Mouse (Mus musculus): Measurements from ENCODE around the gene Nmur1.
A peak's percentile ranks its signal among the peaks of the same experiment; 100 is the strongest.

The Nmur1 gene

DNA sequence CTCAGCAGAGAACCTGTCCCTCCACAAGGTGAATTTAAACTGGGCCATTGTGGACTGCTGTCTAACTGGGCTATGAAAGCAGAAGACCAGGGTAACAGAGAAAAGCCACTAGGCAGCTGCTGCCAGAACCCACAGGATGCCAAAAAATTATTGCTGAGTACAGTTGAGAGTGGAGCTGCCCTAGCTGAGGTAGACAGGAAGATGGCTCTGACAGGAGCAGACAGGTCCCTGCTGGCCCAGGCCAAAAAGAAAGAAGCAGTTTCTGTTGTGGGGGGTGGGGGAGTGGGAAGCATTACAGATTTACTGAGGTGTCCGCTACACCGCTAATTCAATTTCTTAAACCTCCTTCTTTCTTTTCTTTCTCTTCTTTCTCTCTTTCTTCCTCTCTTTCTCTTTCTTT lies 16.6 kb downstream of the Nmur1 start:
- peak; percentile 35 for DNase-seq (ENCODE audit: low read depth)

DNA sequence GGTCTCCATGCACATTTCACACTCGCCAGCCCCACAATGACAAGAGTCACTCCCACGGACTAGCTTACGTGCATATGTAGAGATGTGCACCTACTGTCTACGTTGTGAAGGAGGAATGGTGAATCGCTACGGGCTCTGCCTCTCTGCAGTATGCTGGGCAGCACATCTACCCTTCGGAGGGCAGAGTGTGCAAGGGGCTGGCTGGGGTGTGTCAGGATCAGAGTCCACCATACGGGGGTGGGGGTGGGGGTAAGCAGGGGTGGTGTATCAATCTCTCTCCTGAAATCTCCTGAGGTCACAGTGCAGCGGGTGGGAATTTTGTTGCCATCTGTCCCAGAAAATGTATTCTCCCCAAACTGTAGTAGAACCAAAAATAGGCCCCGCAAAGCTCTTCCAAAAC lies 17.5 kb downstream of the Nmur1 start:
- DNase-seq (ENCODE audit: low read depth): no peak

DNA sequence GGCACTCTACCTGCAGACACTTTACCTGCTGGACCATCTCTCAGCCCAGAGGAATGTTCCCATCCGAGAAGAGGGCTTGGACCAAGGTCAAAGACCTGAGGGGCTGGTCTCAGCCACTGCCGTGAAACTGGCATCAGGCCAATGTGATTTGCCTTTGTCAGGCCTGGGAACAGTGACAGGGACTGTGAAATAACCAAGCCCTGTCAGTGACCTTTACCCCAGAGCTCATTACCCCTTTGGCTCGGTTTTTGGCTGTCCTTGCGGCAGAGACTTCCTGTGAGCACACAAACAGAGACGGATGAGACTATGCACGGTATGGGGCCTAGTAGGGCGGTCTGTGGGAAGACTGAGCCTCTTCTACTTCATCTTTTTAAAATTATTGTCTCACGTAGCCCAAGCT lies 19.1 kb downstream of the Nmur1 start:
- peak; percentile 91 for DNase-seq (ENCODE audit: low read depth)

DNA sequence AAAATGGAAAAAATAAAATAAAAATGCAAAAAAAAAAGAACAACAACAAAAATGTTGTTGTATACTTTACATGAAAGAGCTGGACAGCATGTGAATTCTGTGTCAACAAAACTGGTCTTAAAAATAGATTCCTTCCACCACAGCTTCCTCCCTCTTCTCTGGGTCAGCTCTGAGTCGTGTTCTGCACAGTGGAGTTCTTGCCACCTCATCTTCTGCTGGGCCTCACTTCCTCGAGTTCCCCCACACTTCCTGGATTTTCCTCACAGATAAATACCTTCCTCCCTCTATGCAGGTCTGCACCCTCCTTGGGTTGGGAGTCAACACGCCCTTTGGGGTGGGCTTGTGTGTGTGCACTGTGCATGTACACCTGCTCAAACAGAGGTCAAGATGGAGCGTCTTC lies 19.7 kb downstream of the Nmur1 start:
- DNase-seq (ENCODE audit: low read depth): peak; percentile 85

DNA sequence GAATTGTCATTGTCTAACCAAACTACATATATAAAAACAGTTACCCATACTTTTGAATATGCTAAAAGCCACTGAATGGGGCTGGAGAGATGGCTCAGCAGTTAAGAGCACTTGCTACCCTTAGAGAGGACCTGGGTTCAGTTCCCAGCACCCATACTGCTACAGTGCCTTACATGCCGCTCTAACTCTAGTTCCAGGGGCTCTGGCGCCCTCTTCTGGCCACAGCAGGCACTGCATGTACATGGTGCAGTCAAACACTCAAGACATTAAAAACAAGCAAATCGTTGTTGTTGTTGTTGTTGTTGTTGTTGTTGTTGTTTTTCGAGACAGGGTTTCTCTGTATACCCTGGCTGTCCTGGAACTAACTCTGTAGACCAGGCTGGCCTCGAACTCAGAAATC lies 21.2 kb downstream of the Nmur1 start:
- DNase-seq (ENCODE audit: low read depth): peak; percentile 48

DNA sequence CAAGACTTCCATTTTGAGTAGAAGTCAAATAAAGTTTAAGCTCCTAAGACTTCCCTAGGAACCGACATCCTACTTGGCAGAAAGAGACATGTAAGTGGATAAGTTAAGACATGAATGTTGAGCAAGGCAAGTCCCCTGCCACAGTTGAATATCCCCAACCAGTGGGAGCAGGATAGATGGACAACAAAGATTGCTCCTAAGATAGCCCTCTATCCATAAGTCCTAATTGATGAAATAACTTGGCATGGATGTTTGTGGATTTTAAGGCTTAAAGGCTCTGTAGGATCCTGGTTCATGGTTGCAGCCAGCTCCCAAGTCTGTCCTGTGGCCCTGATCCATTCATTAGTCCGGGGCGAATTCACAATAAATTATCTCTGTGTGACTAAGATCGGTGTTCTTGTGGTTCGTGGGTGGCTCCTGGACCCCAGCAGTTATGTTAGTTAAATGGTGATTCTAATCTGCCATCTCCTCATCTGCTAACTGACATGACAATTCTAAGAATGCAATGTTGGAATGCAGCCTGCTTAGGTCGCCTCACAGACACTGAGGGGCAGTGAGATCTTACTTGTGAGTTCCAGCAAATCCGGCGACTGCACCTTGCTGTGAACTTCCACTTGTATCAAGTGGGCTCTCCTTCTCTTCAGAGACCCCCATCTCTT lies 25.8 kb downstream of the Nmur1 start:
- DNase-seq (ENCODE audit: low read depth): peak; percentile 39

DNA sequence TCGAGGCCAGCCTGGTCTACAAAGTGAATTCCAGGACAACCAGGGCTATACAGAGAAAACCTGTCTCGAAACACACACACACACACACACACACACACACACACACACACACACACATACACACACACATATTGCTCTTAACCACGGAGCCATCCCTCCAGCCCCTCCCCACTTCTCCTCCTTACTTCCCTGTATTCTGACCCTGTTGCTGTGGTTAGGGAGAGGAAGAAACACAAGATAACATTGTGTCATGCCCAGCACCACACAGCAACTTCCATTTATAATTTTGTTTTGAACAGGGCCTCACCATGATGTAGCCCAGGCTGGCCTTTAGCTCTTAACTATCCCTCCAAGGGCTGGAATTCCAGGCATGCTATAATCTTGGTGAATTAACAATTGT lies 26.7 kb downstream of the Nmur1 start:
- DNase-seq (ENCODE audit: low read depth): peak; percentile 85

DNA sequence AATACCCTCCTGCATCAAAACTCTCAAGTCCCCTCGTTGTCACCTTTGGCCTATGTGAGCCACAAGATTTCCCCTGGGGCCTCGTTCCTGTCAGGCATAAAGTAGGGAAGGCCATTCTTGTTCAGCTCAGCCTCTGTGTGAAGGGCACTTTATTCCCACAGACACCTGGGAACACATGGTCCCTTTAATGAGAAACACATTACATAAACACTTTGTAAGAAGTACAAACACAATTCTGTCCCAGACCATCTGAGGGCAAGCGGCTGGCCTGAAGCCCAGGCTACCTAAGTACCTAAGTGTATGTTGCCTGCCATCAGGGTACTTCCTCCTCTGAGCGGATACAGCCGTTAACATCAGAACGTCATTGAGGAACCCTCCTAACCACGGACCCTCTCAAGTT lies 27.8 kb downstream of the Nmur1 start:
- DNase-seq (ENCODE audit: low read depth): peak; percentile 41

DNA sequence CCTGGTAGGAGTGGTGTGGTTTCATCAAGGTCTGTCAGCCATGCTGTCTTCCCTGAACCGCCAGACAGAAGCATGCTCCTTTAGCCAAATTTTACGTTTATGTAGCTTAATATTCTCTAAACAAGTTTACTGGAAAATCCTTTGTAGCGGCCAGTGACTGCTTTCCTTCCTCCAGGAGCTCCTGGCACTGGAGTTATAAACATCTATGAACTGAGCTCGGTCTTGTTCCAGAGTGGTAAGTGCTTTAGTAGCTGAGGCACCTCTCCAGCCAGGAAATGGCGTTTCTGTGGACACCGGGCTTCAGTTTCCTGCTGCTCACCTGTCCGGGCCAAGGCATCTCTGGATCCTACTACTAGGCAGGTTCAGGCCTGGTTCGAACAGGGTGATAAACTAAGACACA lies 28.4 kb downstream of the Nmur1 start:
- DNase-seq (ENCODE audit: low read depth): no peak

DNA sequence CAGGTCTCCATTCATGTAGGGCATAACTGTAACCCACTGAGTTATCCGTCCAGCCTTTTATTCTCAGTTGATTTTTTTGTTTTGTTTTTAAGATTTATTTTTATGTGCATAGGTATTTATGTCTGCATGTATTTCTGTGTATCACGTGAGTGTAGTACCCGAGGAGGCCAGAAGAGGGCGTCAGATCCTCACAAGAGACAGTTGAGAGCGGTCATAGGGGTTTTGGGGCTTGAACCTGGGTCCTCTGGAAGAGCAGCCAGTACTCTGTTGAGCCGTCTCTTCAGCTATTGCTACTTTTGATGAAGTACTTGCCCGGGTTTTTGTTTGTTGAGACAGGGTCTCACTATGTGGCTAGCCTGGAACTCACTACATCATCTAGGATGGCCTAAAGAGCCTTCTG lies 30.1 kb downstream of the Nmur1 start:
- peak; percentile 62 for DNase-seq (ENCODE audit: low read depth)

DNA sequence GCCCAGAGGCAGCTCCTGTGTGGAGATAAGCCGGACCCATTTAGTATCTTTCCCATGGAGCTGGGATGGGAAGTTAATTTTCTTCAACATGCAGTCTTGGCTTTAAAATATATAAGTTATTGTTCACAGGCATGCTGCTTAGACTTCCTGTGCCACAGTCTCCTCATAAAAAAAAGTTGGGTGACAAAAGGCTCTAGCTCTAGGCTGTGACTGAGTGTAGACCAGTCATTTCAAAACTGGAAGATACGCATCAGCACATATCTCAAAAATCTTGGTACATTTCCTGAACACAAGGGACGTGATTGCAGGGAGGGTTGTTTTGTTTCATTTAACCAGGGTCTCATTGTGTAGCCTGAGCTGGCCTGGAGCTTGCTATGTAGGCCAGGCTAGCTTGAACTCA lies 31.8 kb downstream of the Nmur1 start:
- DNase-seq (ENCODE audit: low read depth): no peak

DNA sequence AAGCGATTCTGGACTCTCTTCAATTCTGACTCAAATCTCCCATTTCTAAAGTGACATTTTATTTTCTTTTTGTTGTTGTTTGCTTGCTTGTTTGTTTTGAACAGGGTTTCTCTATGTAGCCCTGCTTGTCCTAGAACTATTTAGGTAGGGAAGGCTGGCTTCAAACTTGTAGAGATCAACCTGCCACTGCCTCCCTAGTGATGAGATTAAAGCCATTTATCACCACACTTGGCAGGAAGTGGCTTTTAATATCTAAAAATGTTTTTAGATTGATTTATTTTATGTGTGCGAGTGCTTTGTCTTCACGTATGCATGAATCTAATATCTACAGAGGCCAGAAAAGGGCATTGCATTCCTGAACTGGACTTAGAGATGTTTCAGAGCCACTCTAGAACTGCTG lies 32.8 kb downstream of the Nmur1 start:
- no peak for DNase-seq (ENCODE audit: low read depth)

DNA sequence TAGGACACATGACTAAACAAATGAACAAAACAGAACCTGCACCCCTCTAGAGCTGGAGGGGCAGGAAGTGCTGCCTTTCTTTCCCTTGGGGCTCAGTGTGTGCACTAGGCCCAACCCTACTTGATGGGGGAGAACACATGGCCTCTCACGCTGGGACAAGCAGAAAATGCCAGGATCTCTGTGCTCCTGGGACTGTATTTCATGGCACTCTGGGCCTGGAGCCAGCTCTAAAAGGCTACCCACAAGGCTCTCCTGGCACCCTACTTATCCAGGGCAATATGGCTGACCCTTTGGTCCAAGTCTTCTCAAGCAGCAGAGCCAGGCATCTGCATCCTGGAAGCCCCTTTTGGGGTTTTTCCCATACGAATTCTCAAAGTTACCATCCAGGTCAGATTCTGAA lies 34.6 kb downstream of the Nmur1 start:
- DNase-seq (ENCODE audit: low read depth): no peak

DNA sequence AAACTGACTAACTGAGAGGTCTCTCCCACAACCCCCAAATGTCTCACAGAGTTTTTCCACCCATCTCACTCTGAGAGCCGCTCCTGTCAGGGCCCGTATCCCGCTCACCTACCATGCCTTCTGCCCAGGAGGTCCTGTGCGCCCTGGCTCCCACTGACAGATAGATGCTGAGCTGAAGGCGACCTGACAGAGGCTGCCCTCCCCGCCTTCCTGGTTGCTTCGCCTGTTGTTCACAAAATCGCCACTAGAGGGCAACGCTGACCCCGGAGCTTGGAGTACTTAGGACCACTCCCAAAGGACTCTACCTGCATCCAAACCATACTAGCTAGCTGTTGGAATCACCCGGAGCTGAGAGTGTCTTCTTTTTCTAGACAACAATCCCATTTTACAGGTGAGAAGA lies 36.8 kb downstream of the Nmur1 start:
- DNase-seq (ENCODE audit: low read depth): peak; percentile 60

DNA sequence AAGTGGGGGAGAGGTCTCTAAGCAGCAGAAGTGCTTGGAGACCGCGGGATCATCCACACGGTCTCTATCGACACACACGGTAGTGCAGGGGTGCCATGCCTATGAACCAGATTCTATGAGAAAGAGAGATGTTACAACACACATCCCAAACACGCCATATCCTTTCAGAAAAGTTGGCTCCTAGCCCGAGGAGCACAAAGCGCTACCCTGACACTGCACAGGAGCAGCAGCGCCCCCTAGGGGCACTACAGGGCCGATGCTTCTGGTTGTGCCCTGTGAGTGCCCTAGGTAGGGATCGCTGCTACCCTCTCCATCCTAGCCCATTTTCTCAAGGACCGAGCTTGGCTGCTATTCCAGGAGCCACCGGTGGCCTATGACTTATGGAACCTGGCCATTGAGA lies 45.0 kb downstream of the Nmur1 start:
- DNase-seq (ENCODE audit: low read depth): peak; percentile 95

DNA sequence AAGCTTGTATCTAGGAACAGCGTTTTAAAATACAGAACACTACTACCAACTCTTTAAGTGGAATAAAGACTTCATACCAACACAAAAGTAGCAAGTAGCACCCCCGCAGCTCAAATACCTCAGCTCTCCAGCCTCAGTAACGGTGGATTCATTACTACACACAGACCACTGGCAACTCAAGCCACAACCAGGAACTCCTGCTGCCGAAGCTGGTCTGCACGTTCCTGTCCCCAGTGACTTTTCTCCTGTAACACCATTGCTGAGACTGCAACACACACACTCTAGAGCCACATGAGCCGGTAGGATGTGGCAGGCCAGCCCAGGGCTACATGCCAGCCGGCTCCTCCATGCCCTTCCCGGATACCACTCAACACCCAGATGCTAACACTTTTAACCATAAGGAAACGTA lies 46.9 kb downstream of the Nmur1 start:
- peak; percentile 71 for DNase-seq (ENCODE audit: low read depth)

DNA sequence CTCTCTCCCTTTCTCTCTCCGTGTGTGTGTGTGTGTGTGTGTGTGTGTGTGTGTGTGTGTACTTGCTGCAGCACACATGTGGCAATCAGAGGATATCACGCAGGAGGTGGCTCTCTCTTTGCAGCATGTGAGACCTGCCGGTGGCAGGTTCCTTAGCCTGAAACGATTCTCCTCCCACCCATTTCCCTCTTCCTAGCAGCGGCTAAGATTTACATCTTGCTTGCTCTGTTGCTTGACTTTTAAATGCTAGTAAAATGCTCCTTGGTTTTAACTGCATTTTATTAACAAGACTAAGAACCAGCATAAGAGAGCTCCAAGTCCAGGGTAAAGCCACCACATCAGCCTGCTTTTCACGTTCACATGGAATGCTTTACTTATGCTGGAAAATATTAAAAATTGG lies 47.4 kb downstream of the Nmur1 start:
- DNase-seq (ENCODE audit: low read depth): no peak

DNA sequence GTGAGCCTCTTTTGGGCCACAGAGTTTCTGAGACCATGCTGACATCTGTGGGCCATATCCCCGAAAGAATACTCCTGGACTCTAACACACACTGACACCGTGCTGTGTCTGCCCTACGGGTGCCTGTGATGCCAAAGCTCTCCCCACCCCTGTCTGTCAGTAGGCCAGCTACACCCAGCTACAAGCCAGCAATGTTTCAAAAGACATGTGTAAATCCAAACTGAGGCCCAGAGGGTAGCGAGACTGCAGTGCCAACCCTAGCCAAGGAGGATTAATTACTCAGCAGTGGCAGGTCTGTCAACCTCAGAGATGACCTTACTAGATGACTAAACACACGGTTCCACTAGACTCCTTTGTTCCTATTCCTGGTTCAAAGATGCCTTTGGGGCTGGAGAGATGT lies 49.7 kb downstream of the Nmur1 start:
- DNase-seq (ENCODE audit: low read depth): no peak

DNA sequence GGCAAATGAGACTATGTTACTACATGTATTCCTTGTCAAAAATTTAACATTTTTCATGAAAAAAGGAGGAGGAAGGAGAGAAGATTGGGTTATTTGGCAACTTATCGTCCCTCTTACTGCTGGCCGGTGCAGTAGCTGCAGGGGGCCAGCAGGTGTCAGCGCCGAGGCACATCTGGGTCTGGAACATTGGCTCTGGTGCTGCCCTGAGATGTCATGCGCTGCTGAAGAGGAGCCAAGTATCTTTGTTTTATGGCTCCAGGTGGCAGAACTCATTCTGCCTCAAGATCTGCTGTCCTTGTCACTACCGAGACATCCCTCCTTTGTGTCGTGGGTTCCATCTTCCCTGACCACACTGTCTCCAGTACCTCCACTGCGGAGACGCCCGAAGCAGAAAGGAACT lies 54.0 kb downstream of the Nmur1 start:
- DNase-seq (ENCODE audit: low read depth): peak; percentile 72

DNA sequence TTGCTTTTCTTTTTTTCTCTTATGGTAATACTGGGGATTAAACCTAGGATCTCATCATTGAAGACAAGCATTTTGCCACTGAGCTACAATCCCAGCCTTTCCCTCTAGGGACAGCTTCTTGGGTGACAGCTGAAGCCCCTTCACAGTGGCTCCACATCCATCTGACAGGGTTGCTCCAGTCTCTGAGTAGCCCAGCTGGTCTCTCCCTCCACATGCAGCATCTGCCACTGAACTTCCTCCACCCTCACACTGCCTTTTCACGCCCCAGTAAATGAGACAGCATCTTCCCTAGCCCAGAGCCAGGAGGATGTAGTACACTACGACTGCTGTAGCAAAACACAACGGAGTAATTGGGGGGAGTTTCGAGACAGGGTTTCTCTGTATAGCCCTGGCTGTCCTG lies 57.9 kb downstream of the Nmur1 start:
- DNase-seq (ENCODE audit: low read depth): no peak

DNA sequence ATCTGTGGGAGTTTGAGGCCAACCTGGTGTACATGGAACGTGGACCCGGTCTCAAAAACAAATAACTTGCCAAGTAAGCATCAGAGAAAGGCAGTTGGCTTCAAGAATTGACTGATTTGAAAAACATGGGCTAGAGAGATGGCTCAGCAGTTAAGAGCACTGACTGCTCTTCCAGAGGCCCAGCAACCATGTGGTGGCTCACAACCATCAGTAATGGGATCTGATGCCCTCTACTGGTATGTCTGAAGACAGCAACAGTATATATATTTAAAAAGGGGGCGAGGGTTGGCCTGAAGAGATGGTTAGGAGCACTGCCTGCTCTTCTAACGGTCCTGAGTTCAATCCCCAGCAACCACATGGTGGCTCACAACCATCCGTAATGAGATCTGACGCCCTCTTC lies 62.4 kb downstream of the Nmur1 start:
- peak; percentile 79 for DNase-seq (ENCODE audit: low read depth)

DNA sequence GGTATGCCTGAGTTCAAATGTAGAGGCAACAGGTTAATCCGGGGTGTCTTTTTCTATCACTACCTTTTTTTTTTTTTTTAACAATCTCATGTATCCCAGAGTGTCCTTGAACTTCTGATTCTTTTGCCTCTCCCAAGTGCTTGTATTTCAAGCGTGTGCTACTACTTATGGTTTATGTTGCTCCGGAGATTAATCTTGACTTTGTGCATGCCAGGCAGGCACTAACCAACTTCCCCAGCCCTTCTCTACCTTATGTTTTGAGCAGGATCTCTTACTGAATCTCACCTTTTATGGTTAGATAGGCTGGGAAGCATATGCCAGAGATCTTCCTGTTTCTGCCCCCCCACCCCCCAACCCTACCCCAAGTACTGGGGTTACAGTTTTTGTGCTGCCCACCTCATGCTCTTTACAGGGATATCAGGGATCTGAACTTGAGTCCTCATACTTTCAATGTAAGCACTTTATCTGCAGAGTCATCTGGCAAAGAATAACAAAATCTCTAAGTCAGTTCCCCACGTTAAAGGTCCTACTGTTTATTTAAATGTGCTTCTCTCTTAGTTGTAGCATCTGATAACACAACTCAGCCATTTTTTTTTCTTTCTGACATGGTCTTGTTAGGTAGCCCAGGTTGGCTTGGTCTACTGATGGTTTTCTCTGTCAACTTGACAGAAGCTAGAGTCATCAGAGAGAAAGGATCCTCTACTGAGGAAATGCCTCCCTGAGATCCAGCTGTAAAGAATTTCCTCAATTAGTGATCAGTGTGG lies 64.0 kb downstream of the Nmur1 start:
- peak; percentile 40 for DNase-seq (ENCODE audit: low read depth)

DNA sequence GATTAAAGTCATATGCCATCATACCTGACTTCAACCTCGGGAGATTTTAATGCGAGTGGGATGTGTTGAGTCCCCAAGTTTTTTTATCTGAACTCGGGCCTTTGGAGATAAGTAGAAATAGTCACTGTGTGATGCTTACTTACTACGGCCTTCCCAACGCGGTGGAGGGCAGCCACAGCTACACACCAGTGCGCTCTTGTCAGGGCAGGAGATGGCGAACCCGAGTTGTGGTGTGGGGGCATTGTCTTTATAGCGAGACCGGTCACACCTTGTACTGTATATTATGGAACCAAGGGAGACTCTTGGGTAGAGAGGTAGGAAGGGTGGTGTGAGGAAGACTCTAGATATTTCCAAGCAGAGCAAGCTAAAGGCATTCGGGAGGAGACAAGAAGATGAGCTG lies 65.6 kb downstream of the Nmur1 start:
- peak; percentile 50 for DNase-seq (ENCODE audit: low read depth)

DNA sequence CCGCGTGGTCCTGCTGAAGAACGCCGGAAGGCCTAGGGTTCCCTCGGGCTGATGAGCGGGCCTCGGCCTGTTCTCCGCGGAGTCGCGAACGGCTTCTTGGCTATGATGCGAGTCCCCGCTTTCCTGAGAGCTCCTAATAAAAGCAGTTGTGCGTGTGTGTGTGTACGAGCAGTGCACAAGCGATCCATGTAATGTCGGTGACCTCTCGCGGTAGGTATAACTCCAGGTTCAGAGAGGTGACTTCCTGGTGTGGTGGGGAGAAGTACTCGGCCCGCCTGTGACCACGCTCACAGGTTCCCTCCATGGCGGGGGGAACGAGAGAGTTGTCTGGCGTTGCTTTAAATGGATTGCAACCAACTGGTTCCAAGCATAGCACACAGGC lies 66.2 kb downstream of the Nmur1 start:
- DNase-seq (ENCODE audit: low read depth): peak; percentile 83

Measured in 416B (cell line).